Mouse (Mus musculus): Measurements from ENCODE around the gene Tmem192. TPM values are rescaled to one million over a fixed set of nuclear protein-coding genes. Genes with fewer than 3 reads are reported as not detected.
"Not testable (repeated sequence)": the region's sequence is repeated elsewhere in the genome, so short reads cannot be mapped to it uniquely, and the experiment has no call there.

Tmem192 gene
- polyA plus RNA-seq, 2 experiments from 2014 or later, result 35.4 to 37.2 TPM

DNA sequence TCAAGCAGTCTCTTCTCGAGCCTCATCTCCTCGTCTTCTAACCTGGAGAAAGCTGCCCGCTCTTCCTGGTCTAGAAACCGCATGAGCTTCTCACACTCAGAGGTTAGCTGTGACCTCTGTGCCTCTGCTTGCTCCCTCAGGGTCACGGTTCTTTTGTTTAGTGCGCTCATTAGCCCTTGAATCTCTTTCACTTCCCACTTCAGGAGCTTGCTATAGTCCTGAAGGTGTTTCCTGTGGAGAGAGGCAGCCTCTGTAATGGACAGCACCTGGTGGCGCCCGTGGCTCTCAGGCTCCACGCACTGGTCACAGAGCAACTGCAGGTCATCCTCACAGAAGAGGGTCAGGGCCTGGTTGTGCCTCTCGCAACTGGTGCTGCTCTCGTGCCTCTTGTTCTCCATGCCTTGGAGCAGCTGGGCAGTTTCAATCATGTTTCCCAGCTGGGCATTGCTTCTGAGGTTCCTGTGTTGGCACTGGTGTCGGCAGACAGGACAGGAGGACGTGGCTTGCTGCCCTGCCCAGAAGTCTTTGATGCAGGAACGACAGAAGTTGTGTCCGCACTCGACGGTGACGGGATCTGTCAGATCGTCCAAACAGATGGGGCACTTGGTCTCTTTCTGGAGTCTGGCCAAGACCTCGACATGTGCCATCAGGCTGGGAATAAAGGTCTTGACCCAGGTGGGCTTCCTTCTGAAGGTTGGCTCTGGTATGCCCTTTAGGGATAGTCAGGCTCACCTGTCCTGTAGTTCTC is 36.3 kb downstream of the Tmem192 start:
- no peak for ATAC-seq

- no peak for ATAC-seq
Measured at GRCm38 (mm10) chr8:64987731-64988130, 40.7 kb downstream of the Tmem192 start, which contains the start of gene Trim75. Gene Trim75 (minus strand): TSS chr8:64987831.

GRCm38 (mm10) chr8:64998806-64999365 is 51.9 kb downstream of the Tmem192 start:
- ATAC-seq, result no peak

DNA sequence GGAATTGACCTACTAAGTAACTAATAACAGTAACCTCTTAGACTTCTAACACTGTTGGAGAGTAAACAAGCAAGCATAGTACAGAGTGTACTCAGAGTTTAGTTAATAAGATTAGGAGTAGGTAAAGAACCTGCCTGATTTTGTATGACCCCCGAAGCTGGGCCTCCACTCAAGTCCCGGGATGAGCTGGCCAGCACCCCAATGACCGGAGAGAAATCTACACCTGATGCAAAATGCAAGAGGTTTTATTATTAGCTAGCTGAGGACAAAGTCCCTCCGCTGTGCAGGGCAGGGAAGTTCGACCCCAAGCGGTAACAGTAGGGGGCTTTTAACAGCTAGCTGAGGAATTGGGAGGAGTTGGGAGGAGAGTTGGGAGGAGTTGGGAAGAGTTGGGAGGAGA is 60.6 kb downstream of the Tmem192 start:
- not testable (repeated sequence) for ATAC-seq

- ATAC-seq, result no peak
Measured at GRCm38 (mm10) chr8:65018423-65018822, 71.4 kb downstream of the Tmem192 start, which contains the start of the genes Trim61 and Trim60. Gene Trim61 (minus strand): TSS chr8:65018523. Gene Trim60 (minus strand): TSS chr8:65018584.

Other genes with a start within 250 kb of the Tmem192 start
- gene Msmo1, start 213.4 kb upstream of the Tmem192 start, polyA plus RNA-seq (2017; shearing (Covaris generic)), result 10 to 100 TPM; 54.8 to 63.1 TPM
- 1 to 10 TPM; 3.9 to 9.9 TPM for gene Klhl2, start 97.2 kb upstream of the Tmem192 start, polyA plus RNA-seq (2017; shearing (Covaris generic))
- gene Trim75, start 40.6 kb downstream of the Tmem192 start, polyA plus RNA-seq (2017; shearing (Covaris generic)), result not detected
- gene Trim61, start 71.3 kb downstream of the Tmem192 start, polyA plus RNA-seq (2017; shearing (Covaris generic)), result not detected
- gene Trim60, start 71.4 kb downstream of the Tmem192 start, polyA plus RNA-seq (2017; shearing (Covaris generic)), result not detected
- gene Apela, start 90.2 kb downstream of the Tmem192 start, polyA plus RNA-seq (2017; shearing (Covaris generic)), result not detected
- not detected for gene Gm10663, start 127.8 kb downstream of the Tmem192 start, polyA plus RNA-seq (2017; shearing (Covaris generic))
- not detected for gene BC030870, start 182.4 kb downstream of the Tmem192 start, polyA plus RNA-seq (2017; shearing (Covaris generic))

All from CD4-positive, CD25-positive, alpha-beta regulatory T cell, adult 4 months (primary cell).